16 mouse cellular contexts compared by ENCODE assay signal in the genomic region with DNA sequence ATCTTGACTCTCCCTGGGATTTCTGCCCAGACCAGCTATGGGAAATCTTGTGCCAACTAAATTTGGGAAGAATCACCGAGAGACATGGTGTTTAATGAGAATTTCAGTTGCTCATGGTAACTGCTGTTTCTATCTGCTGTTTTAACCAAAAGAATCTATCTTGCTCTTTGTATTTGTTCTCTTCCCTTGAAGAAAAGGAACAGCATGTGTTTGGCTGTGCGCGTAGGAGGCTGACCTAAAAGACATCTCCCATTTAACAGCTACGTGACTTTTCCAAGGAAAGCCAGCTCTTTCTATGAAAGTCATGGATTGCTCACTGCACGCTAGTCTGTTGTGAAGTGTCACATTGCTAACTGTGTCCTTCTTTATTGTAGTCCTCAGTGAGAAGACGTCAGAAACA.
DNase-seq lines count a peak whose midpoint lies in the region; TF ChIP-seq lines count a peak whose summit lies in the region.
"Had no signal": no experiment of that assay in that cellular context is flagged by ENCODE, and none has a peak within 500 bp of the region (broad histone marks: within the 10 kb centered on the region; RNA-seq: fewer than 3 reads in every experiment).

No protein-coding gene starts in this region.

- no peak overlapping the region for H3K4me3 ChIP-seq in layer of hippocampus, adult 2 months
- H3K4me3 ChIP-seq: heart, embryonic 13.5 days; hindbrain, embryonic 10.5 days; kidney, embryonic 15.5 days; midbrain, embryonic 15.5 days had no signal

- DNase-seq in frontal cortex, postnatal 36 days (ENCODE audit: low spot score in 2 of 2), result peak; percentile 12 to 39
- no peak for DNase-seq in frontal cortex, postnatal 14 days (ENCODE audit: low spot score in 2 of 2)
- peak; percentile 24 for DNase-seq in adipocyte (ENCODE audit: low spot score)
- peak; percentile 16 to 23 for DNase-seq in layer of hippocampus, adult 2 months (ENCODE audit: low spot score in 2 of 2)
- peak; percentile 10 to 14 for DNase-seq in left cerebral cortex, postnatal 36 days (ENCODE audit: low spot score in 2 of 2)
- no peak for DNase-seq in kidney, postnatal 14 days
- DNase-seq in heart, adult 9 months (ENCODE audit: low spot score in 2 of 2), result no peak
- no peak for DNase-seq in kidney, postnatal 36 days
- DNase-seq: B cell, adult 2 months; cerebellum, adult 11 months; gastrocnemius, postnatal 14 days; lung, adult 2 months had no signal

- H3K27ac ChIP-seq in layer of hippocampus, adult 2 months, result no peak overlapping the region
- H3K27ac ChIP-seq: heart, embryonic 13.5 days; hindbrain, embryonic 10.5 days; kidney, embryonic 15.5 days; midbrain, embryonic 15.5 days had no signal

- intact Hi-C loops in left cerebral cortex, postnatal 36 days (cut with DNase I), result no loop called here

- no peak for TF ChIP-seq CTCF in layer of hippocampus, adult 2 months (conservative IDR thresholded peaks at IDR 0.05)

Comparison
In these comparisons a context has a peak if more than half of its experiments do, and no peak if none do; other contexts are left out.
1. DNase-seq: peak in frontal cortex, postnatal 36 days (2 of 2), adipocyte (single experiment), layer of hippocampus, adult 2 months (2 of 2) and left cerebral cortex, postnatal 36 days (2 of 2); none in frontal cortex, postnatal 14 days (0 of 2), kidney, postnatal 14 days (single experiment), heart, adult 9 months (0 of 2) and kidney, postnatal 36 days (0 of 2).